Mouse (Mus musculus) ES-E14 (cell line): ENCODE measurements around the gene Wdhd1.

ENCODE experiments used
- CHD2 ChIP-seq: IDR thresholded peaks from 2 replicates; pipeline ENCODE4 v1.6.1; 2014; ENCODE audit warnings: mild to moderate bottlenecking, low read depth, low read length, inconsistent platforms
- HCFC1 ChIP-seq: IDR thresholded peaks from 2 replicates; pipeline ENCODE4 v1.6.1; 2012; ENCODE audit warnings: low read length, inconsistent platforms, borderline replicate concordance; ENCODE audit not compliant: insufficient read depth
- ZC3H11A ChIP-seq: IDR thresholded peaks from 2 replicates; pipeline ENCODE4 v1.6.1; 2012; ENCODE audit warnings: low read depth, mild to moderate bottlenecking, inconsistent platforms, low read length, borderline replicate concordance
- ZNF384 ChIP-seq: IDR thresholded peaks from 2 replicates; pipeline ENCODE4 v1.6.1; 2012; ENCODE audit warnings: low read depth, low read length, inconsistent platforms

DNA sequence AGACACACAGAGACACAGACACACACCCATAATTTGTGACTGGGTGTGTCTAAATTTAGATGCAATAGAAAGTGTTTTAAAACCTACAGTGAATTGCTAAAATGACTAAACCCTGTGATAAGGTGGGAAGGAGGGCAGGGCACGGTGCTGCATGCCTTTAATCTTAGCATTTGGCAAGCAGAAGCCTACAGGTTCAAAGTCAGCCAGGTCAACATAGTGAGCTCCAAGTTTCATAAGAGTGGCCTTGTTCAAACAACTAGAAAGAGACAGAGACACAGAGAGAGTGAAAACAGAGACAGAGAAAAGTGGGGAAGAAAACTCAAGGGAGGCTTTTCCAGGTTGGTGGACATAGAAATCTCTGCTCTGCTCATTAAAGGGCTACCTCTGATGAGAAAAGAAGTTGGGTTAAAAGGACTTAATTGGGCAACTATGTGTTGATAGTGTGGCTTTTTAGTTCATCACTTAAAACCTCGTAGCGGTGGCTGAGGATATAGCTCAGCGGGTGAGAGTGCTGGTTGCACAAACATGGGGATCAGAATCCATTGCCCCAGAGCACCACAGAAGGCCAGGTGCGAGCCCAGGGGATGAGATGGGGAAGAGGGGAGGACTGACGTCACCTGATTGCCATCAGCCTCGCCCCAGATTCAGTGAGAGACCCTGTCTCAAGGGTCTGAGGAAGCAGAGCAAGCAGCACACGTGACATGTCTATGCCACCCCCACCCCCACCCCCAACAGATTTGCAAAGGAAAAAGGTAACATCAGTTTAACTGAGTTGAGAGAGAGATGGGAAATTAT lies 56.2 kb downstream of the Wdhd1 start:
- TF ChIP-seq CHD2 (no peak), HCFC1 (no peak), ZC3H11A (no peak), ZNF384 (no peak)
